Mouse (Mus musculus) adrenal gland, postnatal 4 days (tissue): ENCODE measurements at regions not wholly inside any gene's neighbourhood (a gene's known extent, or its start where the extent isn't known, plus 50 kb on each side); places are given as distances from the start of the nearest gene placed in this dataset.

Experiments
- DNase-seq, 2 experiments: peaks; one replicate each; pipeline ENCODE4 v3.0.0; 2021 to 2022; ENCODE audit warnings: low spot score in 2 of 2, mixed read lengths in 2 of 2

DNA sequence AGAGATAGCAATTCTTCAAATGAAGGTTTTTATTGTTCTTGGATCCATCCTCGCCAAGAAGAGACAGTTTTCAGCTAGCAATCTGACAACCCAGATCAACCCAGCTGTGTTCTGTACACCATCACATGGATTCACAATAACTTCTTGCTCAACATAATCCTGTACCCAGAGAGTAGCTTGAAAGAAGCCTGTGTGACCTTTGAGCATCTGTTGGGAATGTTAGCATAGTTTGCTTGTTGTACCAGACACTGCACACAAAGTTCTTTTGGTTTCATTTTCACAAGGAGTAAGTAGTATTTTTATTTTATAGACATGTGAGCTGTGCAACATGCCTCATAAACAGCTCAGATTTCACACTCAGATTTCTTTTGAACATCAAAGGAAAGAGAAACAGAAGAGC is 136.0 kb downstream of the Gm9733 start:
- no peak for DNase-seq

DNA sequence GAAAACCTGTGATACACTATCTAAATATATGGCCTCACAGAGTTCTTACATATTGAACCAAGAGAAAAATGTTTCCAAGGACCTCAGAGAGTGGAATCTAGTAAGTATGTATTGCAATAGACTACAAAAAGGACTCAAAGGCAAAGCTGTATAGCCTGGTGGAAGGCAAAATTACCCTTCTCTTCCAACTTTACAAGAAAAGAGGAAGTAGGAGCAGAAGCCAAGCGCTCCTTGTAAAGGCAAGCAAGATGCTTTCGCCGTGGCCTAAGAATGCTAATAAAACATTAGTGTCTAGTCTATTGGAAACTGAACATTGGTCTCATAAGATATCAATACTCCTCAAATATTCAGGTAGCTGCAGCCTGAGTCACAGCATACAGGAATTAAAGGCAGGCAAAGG is 134.0 kb downstream of the Gm9733 start:
- no peak for DNase-seq

DNA sequence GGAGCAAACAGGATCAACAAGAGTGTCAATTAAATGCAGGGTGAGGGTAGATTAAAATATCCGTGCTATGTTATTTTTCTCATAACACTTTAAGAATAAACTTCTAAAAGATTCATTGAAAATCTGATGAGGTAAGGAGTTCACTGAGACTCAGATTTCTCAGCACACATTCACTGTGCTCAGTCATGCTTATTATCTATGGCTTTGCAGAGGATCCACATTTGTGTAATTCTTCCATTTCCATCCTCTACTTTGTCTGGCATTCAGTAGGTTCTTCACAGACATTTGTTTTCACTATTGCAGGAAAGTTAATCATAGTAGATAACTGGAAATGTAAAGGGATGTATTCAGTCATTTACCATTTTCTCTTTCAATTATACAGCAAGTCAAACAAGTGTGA is 131.8 kb downstream of the Gm9733 start:
- DNase-seq, result no peak

DNA sequence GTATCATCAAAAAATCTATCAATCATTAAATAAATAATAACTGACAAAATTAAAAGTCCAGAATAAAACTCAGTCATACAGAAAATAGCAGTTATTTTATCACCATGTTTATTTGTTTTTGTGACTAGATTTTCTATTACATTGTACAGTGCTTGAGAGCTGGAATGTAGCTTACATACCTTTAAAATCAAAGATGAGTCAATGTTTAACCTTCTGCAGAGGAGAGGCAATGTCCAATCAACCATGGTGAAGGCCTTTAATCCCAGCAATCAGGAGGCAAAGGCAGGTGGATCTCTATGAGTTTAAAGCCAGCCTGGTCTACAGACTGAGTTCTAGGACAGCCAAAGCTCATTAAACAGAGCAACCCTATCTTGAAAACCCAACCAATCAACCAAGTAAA is 131.1 kb downstream of the Gm9733 start:
- no peak for DNase-seq

DNA sequence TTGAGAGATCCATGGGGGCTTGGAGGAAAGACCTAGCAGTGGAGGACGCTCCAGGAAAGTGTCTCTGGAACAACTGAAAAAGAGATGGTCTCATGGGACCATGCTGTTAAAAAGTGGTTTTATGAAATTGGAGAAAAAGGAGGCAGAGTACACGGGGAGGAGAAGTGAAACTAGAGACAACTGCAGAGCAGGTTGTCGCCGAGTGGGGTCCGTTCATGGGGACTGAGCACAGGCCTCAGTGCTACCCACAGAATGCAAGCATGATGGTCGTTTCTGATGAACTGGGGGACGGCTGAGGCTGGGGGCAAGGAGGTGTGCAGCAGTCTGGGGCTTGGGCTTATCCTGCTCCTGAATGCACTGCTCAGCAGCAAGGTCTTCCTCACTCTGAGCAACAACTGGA is 129.3 kb downstream of the Gm9733 start:
- DNase-seq, result no peak

DNA sequence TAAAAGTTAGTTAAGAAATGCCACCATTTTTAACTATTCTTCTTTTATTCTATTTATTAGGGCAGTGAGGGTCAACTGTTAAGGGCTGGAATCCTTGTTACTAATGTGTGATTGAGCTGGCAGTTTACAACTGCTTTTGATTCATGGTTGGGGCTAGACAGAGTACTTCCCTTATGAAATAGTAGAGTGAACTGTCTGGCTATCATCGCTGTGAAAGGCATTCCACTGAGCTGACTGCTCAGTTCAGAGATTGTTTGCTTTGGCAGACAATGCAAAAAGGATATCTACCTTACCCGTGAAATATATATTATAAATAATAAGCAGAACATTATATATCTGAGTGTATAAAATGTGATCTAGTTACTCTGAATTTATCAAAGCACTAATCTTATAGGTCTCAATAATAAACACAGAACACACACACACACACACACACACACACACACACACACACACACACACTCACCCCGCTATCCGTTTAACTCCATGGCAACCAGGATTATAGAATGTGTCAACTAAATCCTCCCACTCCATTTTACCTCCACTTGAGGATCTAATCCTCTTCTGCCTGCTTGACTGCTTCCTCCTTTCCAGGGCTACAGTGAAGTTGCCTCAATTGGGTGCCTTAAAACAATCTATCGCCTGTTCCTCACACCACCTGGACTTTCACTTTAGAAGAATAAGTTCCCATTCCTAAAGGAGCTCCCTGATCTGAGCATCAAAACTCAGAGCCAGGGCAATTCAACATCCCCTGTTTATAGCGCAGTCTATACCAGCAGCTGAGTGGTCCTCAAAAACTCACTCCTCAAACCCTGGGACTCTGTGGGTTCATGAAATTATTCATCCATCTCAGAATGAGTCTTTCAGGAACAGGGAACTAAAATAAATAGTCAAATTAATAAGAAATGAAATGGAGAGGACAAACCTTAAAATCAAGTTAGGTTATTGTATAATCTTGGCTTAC is 126.6 kb downstream of the Gm9733 start:
- no peak for DNase-seq

DNA sequence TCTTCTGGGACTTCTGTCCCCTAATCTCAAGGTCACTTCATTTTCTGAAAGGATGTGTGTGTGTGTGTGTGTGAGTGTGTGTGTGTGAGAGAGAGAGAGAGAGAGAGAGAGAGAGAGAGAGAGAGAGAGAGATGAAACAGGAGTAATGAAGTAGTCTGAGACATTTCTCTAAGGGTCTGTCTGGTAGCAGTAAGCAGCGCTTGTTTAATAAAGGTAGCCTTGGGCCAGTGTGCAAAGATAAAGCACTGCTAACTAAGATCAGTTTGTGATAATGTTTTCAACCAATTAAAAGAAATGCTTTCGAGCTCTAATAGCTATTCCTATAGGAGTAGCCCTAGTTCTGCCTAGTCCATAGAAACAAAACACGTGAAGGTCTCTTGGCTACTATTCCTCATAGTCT is 119.7 kb downstream of the Gm9733 start:
- DNase-seq, result no peak

DNA sequence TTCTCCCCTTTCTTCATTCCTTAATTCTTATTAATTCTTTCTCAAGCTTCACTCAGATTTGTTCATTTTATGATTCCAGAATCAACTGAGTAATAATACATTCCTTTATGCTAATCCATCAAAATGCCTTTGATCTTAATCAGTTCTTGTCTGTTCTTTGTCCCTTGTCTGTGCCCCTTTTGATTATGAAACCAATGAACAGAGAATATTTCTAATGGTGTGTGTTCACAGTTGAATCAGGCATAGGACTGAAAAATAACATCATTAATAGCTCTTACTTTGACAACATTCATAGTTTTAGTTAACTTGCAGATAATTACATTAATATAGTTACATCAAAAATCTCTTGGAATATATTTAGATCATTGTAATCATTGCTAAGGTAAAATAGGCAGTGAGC is 114.5 kb downstream of the Gm9733 start:
- DNase-seq, result no peak

DNA sequence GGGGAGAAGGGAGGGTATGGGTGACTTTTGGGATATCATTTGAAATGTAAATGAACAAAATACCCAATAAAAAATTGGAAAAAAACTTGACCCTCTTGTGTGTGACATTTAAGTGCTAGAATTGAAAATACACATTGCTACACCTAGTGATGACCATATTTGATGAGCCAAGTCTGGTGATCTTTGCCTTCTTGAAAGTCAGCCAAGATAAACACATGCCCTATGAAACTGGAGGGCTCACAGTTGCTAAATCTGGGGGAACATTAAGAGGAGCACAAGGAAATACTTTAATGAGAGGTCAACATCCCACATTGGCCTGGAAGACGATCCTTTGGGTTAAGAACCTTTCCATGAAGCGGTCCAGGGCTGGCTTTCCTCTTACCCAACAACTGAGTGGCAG is 112.8 kb downstream of the Gm9733 start:
- no peak for DNase-seq

DNA sequence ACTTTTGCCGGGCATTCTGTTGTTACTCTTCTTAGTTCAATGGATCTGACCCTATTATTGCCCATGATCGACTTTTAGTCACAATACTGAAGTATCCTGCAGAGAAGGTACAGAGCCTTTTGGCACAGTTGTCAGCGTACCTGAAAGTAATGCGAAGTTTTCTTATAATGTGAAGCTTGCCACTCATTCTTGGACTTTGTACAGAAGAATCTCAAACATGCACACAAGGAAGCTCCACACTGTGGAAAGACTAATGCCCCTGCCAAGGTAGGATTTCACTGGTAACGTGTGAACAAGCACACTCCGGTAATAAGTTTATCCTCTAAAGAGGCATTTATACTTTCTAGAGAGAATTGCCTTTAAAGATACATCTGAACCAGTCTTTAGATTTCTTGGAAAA is 108.8 kb downstream of the Gm9733 start:
- DNase-seq, result no peak

DNA sequence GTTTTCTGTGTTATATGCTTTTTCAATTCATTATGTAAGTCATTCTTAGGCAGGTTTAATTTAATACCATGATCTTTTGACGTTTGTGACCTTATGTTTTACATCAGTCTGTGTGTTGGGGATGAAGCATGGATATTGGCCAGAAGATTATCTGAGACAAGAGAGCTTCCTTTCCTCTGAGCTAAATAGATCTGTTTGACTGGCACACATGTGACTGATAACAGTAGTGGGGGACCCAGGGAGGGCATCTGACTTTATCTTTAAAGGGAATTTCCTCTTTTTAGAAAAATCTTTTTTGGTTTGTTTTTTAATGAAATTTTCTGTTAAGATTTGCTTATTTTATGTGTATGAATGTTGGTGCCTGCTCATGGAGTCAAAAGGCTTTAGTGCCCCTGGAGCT is 107.7 kb downstream of the Gm9733 start:
- DNase-seq, result no peak

DNA sequence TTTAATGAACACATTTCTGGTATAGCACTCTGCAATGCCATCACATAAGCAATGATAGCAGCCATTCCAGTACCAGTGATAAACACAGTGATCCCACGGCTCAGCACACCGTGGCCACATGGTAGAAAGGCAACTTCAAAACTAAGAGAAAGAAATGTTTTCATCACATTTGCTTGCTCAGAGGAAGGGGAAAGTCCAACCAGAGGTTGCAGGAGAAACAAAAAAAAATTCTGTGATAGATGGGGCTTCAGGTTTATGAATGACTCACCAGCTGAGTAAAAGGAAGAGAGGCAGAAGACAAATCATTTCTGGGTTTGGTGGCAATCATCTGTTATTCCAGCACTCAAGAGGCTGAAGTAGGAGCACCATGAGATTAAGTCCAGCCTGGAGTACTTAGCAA is 103.5 kb downstream of the Gm9733 start:
- no peak for DNase-seq

DNA sequence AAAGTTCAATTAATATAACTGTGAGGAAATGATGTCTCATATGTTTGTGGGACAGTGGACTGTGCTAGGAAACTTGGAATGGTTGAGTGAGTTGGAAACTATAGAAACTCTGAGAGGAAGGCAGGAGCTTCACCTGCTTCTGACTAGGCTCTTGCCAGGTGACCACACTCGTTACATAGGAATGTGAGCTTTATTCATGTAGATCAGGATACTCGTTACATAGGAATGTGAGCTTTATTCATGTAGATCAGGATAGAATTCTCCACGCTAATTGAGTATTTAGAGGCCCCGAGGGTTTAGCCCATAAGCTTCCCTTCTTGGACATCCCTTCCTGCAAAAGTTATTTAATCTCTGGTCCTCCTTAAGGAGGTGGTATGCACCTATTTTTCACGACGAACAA is 101.9 kb downstream of the Gm9733 start:
- no peak for DNase-seq

DNA sequence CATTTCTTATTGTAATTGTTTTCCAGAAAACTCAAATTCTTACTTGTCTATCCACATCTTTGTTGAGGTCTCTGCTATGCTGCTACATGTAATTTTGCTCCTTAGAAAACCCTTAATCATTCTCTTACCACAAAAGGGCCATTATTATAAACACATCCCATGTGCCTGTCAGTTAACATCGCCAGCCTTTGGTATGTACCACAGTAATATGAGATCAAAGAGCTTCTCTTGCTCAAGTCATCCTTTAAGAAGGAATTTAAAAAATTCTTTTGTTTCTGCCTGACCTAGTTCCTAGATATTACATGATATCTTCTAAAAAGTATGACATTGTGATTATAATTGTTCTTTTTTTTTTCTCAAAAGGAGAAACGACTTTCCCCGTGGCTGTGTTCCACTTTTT is 100.7 kb downstream of the Gm9733 start:
- no peak for DNase-seq

DNA sequence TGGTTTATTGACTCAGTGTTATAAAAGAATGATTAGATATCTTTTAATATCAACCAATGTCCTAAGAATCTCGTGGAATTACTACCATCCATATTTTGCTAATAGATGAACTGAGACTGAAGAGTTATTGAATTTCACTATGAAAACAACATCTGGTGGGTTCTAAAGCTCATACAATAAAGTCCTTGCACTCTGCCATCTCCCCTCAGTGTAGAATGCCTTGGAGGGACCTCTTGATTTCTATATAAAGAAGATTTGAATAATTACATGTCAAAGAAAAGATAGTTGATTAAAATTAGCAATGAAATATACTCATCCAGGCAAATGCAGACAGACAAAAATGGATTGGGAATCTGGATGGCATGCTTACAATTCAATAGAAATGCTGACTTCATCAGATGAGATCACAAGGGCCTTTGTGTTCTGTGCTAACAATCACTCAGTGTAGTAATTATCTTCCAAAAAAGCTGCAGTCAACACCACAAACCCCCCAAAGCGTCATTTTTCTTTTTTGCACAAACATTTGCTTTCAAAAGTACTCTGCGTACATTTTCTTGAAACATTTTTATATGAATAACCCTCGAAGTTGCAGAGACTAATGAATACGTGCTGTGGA is 94.2 kb downstream of the Gm9733 start:
- DNase-seq, result no peak

DNA sequence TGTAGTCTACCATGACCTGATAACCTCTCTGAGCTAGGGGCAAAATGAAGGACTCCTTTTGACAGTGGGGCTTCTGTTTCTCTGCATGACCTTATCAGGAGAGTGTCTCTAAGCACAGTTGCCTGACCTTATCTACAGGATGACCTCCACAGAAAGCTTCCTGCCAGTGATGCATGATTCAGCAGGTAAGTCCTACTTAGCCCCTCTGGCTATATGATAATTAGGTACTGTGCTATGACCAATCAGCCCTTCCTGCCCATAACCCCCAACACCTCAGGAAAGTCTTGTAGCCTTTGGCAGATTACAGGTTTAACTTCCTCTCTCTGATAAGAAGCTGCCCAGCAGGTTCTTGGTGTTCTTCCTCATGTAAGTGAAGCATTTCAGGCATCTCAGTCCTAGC is 89.7 kb downstream of the Gm9733 start:
- DNase-seq, result no peak

DNA sequence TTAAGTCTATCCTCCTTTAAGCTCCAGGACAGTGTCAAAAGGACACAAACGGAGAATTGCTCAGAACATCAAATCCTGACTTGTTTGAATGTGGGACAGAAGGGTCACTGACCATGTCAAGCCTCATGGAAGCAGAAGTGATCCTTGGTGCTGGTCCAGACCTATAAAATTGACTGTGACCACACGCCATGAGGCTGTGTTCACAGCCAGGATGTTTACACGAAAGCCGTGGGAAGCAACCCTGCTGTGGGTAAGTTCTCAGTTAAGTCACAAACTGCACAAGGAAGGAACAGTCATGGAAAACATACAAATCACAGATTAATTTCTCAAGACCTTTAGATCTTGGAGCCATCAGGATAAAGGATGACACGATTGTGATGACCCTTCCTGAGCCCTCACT is 88.5 kb downstream of the Gm9733 start:
- DNase-seq, result no peak

DNA sequence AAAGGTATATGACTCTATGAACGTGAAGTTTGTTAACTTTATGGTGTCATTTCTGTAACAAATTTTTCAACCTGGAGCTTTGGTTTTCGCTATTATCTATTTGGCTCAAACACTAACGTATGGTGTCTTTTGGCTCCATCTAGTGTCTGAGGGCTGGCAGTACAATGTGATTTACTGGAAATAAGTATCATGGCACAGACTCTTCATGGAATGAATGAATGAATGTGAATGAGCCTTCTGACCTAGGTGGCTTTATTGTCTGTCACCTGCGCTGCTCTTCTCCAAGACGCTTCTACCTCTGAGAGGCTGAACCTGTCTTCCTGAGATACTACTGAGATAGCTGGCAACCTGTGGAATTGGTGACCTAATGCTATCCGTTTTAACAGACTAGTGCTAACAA is 87.1 kb downstream of the Gm9733 start:
- DNase-seq, result no peak
